Mouse (Mus musculus) limb, embryonic 11.5 days (tissue): Measurements from ENCODE around the gene Tmem251. TPM values are rescaled to one million over a fixed set of nuclear protein-coding genes. Genes with fewer than 3 reads are reported as not detected.

Experiments
- polyA plus RNA-seq: library from polyadenylated mRNA; unstranded; fragments of >200 nt; fragmentation: Nextera tagmentation; extraction: Ambion mirVana; gene quantifications from 2 replicates; pipeline ENCODE4 v1.2.1, GENCODE M21; 2014

The Tmem251 gene
- polyA plus RNA-seq, 1 experiment from 2014 or later: 9.7 TPM

Other genes starting within 250 kb of the Tmem251 start
- gene Chga, start 188.8 kb upstream of the Tmem251 start, polyA plus RNA-seq: 0.20 and 0.23 TPM in 2 replicates
- gene Itpk1, start 38.8 kb upstream of the Tmem251 start, polyA plus RNA-seq: 7.4 and 7.7 TPM in 2 replicates
- gene Moap1, start 101 bp upstream of the Tmem251 start, polyA plus RNA-seq: 33.9 and 36.2 TPM in 2 replicates
- gene Gm28051, start 14.0 kb downstream of the Tmem251 start, polyA plus RNA-seq: 0.40 TPM in 1 of 2 replicates, not detected in the other
- gene Gon7, start 14.0 kb downstream of the Tmem251 start, polyA plus RNA-seq: 43.7 and 43.9 TPM in 2 replicates
- 58.6 and 59.2 TPM in 2 replicates for gene Ubr7, start 14.2 kb downstream of the Tmem251 start, polyA plus RNA-seq
- 35.8 and 36.8 TPM in 2 replicates for gene Gm20604, start 14.9 kb downstream of the Tmem251 start, polyA plus RNA-seq
- gene Btbd7, start 134.7 kb downstream of the Tmem251 start, polyA plus RNA-seq: 18.7 and 19.7 TPM in 2 replicates
- gene Cox8c, start 155.6 kb downstream of the Tmem251 start, polyA plus RNA-seq: not detected in 2 replicates
- 0.16 TPM in 1 of 2 replicates, not detected in the other for gene Unc79, start 205.1 kb downstream of the Tmem251 start, polyA plus RNA-seq